Mouse (Mus musculus) embryonic facial prominence, embryonic 14.5 days (tissue): ENCODE measurements around the gene Arhgap6. TPM values are rescaled to one million over a fixed set of nuclear protein-coding genes. Genes with fewer than 3 reads are reported as not detected.
A peak's percentile ranks its signal among the peaks of the same experiment; 100 is the strongest.

Experiments used
- ATAC-seq: fragments of 200-750 bp; cut with Nextera tagmentation; 2 replicates; pipeline ENCODE4 v1.8.0; 2017; ENCODE audit warnings: low read depth, moderate number of reproducible peaks, moderate TSS enrichment
- DNase-seq: peaks from one replicate; pipeline ENCODE4 v3.0.0-alpha.2; 2015; ENCODE audit warnings: low spot score
- H3K27ac ChIP-seq: fragments of 300-500 bp; sonication (generic); replicated peaks from 2 replicates; pipeline ENCODE4 v1.5.1; 2014; ENCODE audit warnings: low read depth, mild to moderate bottlenecking, low read length, moderate library complexity
- H3K27me3 ChIP-seq: fragments of 300-500 bp; sonication (generic); replicated peaks from 2 replicates; pipeline ENCODE4 v1.6.1; 2014; ENCODE audit warnings: low read length; ENCODE audit not compliant: control insufficient read depth, insufficient read depth
- H3K36me3 ChIP-seq: fragments of 300-500 bp; sonication (generic); 2 replicates; pipeline ENCODE4 v1.6.1; 2014; ENCODE audit warnings: low read length, mixed read lengths; ENCODE audit not compliant: control insufficient read depth, insufficient read depth
- H3K4me1 ChIP-seq: fragments of 300-500 bp; sonication (generic); 2 replicates; pipeline ENCODE4 v1.6.1; 2014; ENCODE audit warnings: antibody characterized with exemption, low read length; ENCODE audit not compliant: control insufficient read depth, insufficient read depth
- H3K4me2 ChIP-seq: fragments of 300-500 bp; sonication (generic); 2 replicates; pipeline ENCODE4 v1.6.1; 2014; ENCODE audit warnings: low read depth, mild to moderate bottlenecking, low read length, moderate library complexity, mixed read lengths
- H3K4me3 ChIP-seq: fragments of 300-500 bp; sonication (generic); 2 replicates; pipeline ENCODE4 v1.5.1; 2014; ENCODE audit warnings: low read depth, mild to moderate bottlenecking, low read length
- H3K9ac ChIP-seq: fragments of 300-500 bp; sonication (generic); 2 replicates; pipeline ENCODE4 v1.6.1; 2014; ENCODE audit warnings: low read depth, mild to moderate bottlenecking, low read length, moderate library complexity, mixed read lengths
- H3K9me3 ChIP-seq: fragments of 300-500 bp; sonication (generic); 2 replicates; pipeline ENCODE4 v1.6.1; 2016; ENCODE audit warnings: low read length; ENCODE audit not compliant: control insufficient read depth
- WGBS: fragments of 180-500 bp; shearing (Covaris S2); extraction: QIAGEN DNeasy Blood & Tissue Kit; methylation state at CpG from one replicate; pipeline ENCODE4 v1.1.7; 2014; 5-methylcytosine and 5-hydroxymethylcytosine counted together
- polyA plus RNA-seq: library from polyadenylated mRNA; unstranded; fragments of >200 nt; fragmentation: Nextera tagmentation; extraction: Ambion mirVana; gene quantifications from 2 replicates; pipeline ENCODE4 v1.2.1, GENCODE M21; 2014

The Arhgap6 gene
- polyA plus RNA-seq, 1 experiment from 2014 or later: 4.4 TPM

GRCm38 (mm10) chrX:168937941-168938340 lies 143.0 kb downstream of the Arhgap6 start:
- WGBS: 42% methylated on average over 4 of the region's 4 CpGs
- DNase-seq (peak; percentile 45), ATAC-seq (no peak)
- H3K9me3 ChIP-seq: no peaks in the 10 kb centered on the region
- H3K27ac ChIP-seq: no peak overlapping the region
- H3K27me3 ChIP-seq: peaks cover 16% of the 10 kb centered on the region; the same call in 1 of the 2 replicates
- H3K4me3 ChIP-seq: no peak overlapping the region
- no peak overlapping the region for H3K9ac ChIP-seq
- no peaks in the 10 kb centered on the region for H3K36me3 ChIP-seq
- H3K4me2 ChIP-seq: no peak overlapping the region
- no peaks in the 10 kb centered on the region for H3K4me1 ChIP-seq

DNA sequence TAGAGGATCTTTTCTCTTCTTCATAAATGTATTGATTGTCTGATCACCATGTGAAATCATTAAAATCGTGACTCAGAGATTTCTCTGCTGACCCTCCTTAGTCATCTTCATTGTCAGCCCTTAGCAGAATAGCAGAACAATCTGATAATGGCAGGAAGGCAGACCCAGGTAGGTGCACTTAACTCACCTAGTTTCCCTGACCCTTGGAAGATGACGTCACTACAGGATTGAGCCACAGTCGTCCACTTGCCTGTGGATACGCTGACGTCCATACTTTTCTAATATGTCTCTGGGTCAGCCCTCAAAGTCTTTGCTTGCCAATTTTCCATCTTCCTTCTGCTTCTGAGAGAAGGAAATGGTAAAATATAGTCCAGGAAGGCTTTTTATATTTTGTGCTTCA lies 146.8 kb downstream of the Arhgap6 start:
- H3K4me2 ChIP-seq: no peak overlapping the region
- no peaks in the 10 kb centered on the region for H3K36me3 ChIP-seq
- ATAC-seq (no peak), DNase-seq (no peak)
- no peaks in the 10 kb centered on the region for H3K4me1 ChIP-seq
- WGBS: 78% methylated on average over 5 of the region's 5 CpGs
- H3K9me3 ChIP-seq: no peaks in the 10 kb centered on the region
- H3K4me3 ChIP-seq: no peak overlapping the region
- peaks cover 11% of the 10 kb centered on the region; the same call in 1 of the 2 replicates for H3K27me3 ChIP-seq
- no peak overlapping the region for H3K27ac ChIP-seq
- H3K9ac ChIP-seq: no peak overlapping the region

DNA sequence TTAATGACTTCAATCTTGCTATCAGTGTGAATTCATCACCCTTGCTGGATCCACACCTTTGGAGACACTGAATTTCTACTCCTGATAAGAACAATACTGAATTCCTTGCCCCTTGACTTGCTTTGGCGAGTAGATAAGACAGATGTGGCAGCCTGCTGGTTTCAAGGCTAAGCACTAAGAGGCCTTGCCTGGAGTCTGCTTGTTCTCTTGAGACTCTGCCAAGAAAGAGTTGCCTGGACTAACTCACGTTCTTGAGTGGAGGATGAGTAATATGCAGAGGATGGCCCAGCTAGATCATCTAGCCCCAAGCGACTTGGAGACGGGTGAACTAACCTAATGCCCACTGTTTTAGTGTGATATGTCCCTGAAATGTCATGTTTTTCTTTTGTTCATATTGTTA lies 148.3 kb downstream of the Arhgap6 start:
- H3K27me3 ChIP-seq: peaks cover 11% of the 10 kb centered on the region; the same call in 1 of the 2 replicates
- WGBS: 82% methylated on average over 4 of the region's 4 CpGs
- H3K4me1 ChIP-seq: no peaks in the 10 kb centered on the region
- no peaks in the 10 kb centered on the region for H3K36me3 ChIP-seq
- no peak for ATAC-seq
- no peaks in the 10 kb centered on the region for H3K9me3 ChIP-seq
- DNase-seq: no peak
- H3K4me2 ChIP-seq: no peak overlapping the region
- no peak overlapping the region for H3K27ac ChIP-seq
- H3K4me3 ChIP-seq: no peak overlapping the region
- H3K9ac ChIP-seq: no peak overlapping the region

DNA sequence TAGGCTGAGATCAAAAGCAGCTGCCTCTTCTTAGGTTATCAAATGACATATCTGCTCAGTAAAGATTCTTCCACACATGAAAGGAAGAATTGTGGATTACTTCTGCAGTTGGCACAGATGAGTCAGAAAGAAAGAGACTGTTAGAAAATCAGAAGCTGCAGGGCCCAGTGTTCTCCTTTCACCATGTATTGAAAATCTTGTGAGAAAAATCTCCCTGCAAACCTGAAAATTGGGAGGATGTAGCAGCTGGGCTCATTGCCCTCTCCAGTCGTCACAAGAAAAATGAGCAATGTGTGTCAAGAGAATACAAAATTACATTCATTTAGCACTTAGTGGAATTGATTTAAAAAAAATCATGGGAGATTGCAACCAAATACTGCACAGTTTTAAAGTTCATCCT lies 180.5 kb downstream of the Arhgap6 start:
- Histone ChIP-seq H3K27ac (no peak overlapping the region), H3K27me3 (peaks cover 11% of the 10 kb centered on the region), H3K36me3 (no peaks in the 10 kb centered on the region), H3K9me3 (no peaks in the 10 kb centered on the region), H3K4me2 (no peak overlapping the region), H3K4me1 (no peaks in the 10 kb centered on the region), H3K9ac (no peak overlapping the region), H3K4me3 (no peak overlapping the region)
- no peak for ATAC-seq
- WGBS: 46% methylated on average over 1 of the region's 1 CpGs
- peak; percentile 2 for DNase-seq

DNA sequence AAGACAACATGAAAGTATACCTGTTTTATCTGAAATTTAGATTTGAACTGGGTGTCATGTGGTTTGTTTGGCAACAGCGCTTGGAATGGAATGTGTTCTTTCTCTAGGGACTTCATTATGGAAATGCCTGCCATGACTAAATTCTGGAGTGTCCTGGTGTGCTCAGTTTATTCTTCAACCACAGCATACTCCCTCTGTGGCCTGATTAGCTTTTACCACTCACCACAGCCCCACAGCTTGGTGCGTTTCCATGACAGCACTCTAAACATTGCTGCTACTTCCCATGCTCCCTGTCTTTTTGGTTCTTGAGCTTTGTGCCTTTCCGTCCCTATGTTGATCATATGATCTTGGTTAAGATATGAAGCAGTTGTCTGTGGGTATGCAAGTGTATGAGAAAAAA lies 182.9 kb downstream of the Arhgap6 start:
- ATAC-seq (no peak), DNase-seq (peak; percentile 30)
- Histone ChIP-seq H3K4me3 (no peak overlapping the region), H3K9me3 (no peaks in the 10 kb centered on the region), H3K9ac (no peak overlapping the region), H3K27ac (no peak overlapping the region), H3K27me3 (peaks cover 11% of the 10 kb centered on the region), H3K4me2 (no peak overlapping the region), H3K4me1 (no peaks in the 10 kb centered on the region), H3K36me3 (no peaks in the 10 kb centered on the region)
- 55% methylated on average over 3 of the region's 3 CpGs for WGBS

- no peak for DNase-seq
- H3K4me3 ChIP-seq: no peak overlapping the region
- 68% methylated on average over 2 of the region's 2 CpGs for WGBS
- peaks cover 18% of the 10 kb centered on the region for H3K27me3 ChIP-seq
- H3K9ac ChIP-seq: no peak overlapping the region
- no peak overlapping the region for H3K27ac ChIP-seq
- H3K4me1 ChIP-seq: no peaks in the 10 kb centered on the region
- H3K4me2 ChIP-seq: no peak overlapping the region
- ATAC-seq: no peak
- no peaks in the 10 kb centered on the region for H3K9me3 ChIP-seq
- H3K36me3 ChIP-seq: no peaks in the 10 kb centered on the region
Measured at GRCm38 (mm10) chrX:168980370-168980769, 185.5 kb downstream of the Arhgap6 start.

DNA sequence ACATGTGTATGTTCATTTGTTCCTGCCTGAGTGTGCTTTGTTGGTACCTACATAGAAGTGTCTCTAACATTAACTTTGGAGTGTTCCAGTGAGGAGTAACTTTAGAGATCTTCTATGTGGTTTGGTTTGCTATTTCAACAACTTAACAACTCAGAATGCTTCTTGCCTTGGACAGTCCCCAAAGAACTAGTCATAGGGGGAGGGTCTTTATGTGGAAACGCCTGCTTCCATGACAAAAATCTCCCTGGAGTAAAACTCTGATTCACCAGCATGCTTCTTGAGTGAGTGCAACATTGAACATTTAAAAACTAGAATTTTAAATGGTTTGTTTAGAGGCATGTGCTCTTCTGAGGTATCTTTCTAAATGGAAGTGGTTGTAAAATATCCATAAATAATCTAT lies 212.2 kb downstream of the Arhgap6 start:
- H3K27ac ChIP-seq: no peak overlapping the region
- no peak overlapping the region for H3K4me3 ChIP-seq
- no peaks in the 10 kb centered on the region for H3K36me3 ChIP-seq
- H3K4me1 ChIP-seq: no peaks in the 10 kb centered on the region
- no peak overlapping the region for H3K9ac ChIP-seq
- no peak overlapping the region for H3K4me2 ChIP-seq
- no peak for ATAC-seq
- WGBS: 44% methylated on average over 1 of the region's 1 CpGs
- peaks cover 10% of the 10 kb centered on the region; the same call in 1 of the 2 replicates for H3K27me3 ChIP-seq
- no peak for DNase-seq
- no peaks in the 10 kb centered on the region for H3K9me3 ChIP-seq

- DNase-seq (no peak), ATAC-seq (no peak)
- Histone ChIP-seq H3K27ac (no peak overlapping the region), H3K9me3 (no peaks in the 10 kb centered on the region), H3K27me3 (no peaks in the 10 kb centered on the region; the same call in 1 of the 2 replicates), H3K4me3 (no peak overlapping the region), H3K4me1 (no peaks in the 10 kb centered on the region), H3K9ac (no peak overlapping the region), H3K36me3 (no peaks in the 10 kb centered on the region), H3K4me2 (no peak overlapping the region)
Measured at GRCm38 (mm10) chrX:169012701-169013100, 217.8 kb downstream of the Arhgap6 start.

GRCm38 (mm10) chrX:169034390-169034789 lies 239.5 kb downstream of the Arhgap6 start:
- H3K27ac ChIP-seq: no peak overlapping the region
- no peak for DNase-seq
- H3K9ac ChIP-seq: no peak overlapping the region
- peaks cover 15% of the 10 kb centered on the region for H3K27me3 ChIP-seq
- no peak overlapping the region for H3K4me3 ChIP-seq
- H3K4me1 ChIP-seq: no peaks in the 10 kb centered on the region
- WGBS: 94% methylated on average over 1 of the region's 1 CpGs
- no peak overlapping the region for H3K4me2 ChIP-seq
- no peaks in the 10 kb centered on the region for H3K9me3 ChIP-seq
- no peaks in the 10 kb centered on the region for H3K36me3 ChIP-seq
- no peak for ATAC-seq
